Mouse (Mus musculus): ENCODE data around the gene Slc17a7. TPM values are rescaled to one million over a fixed set of nuclear protein-coding genes. Genes with fewer than 3 reads are reported as not detected.

Slc17a7 gene
- total RNA-seq, 2 experiments from 2014 or later: not detected

DNA sequence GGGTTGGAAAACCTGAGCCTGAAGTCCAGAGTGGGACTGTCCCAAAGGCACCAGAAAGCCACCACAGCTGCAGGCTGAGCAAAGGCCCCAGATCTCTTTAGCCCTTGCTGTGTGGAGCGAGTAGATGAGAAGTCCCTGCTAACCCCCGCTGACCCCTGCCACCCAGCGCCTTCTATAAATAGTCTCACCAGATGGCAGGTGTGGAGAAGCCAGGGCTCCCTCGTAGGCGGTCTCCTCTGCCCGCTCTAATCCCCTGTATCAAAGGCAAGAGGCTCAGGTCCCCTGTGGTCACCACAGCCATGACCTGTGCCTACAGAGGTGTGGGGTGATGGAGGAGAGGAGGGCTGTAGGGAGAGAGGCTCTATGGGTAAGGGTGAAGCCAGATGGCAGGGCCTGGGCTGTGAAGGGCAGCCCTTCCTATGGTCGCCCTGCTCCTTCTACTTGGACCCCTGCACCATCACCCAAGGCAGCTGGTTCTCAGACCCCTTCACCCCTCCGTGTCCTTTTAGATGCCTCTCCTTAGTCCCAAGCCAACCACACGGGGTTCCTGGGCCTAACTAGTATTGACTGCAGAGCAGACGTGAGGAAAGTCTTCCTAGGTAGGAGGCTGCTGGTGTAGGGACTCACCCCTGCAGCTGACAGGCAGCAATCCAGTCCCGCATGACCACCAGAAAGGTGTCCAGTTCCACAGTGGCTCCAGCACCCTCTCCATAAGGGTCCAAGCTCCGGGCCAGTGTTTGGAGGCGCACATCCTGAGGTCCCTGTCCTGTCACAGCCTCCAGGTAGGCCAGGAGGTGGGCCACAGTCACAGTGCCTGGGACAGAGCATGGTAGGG, 31.8 kb downstream of the Slc17a7 start:
- no peak for ATAC-seq (ENCODE audit: poor library complexity, severe bottlenecking)

DNA sequence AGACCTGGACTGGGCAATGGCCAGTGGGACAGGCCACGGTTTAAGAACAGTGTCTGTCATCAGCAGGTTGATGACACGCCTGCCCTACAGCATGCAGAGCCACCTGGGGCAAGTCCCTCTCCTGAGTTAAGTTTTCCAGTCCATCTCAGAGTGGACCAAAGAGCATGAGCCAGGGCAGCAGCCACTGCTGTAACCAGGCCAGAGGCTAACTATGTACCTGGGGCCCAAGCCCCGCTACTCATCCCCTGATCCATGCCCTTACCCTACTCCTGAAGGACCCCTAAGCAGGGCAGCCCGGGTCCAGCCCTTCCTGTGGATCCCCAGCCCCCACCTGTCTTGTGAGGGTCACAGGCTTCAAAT, 32.4 kb downstream of the Slc17a7 start:
- no peak for ATAC-seq (ENCODE audit: poor library complexity, severe bottlenecking)

DNA sequence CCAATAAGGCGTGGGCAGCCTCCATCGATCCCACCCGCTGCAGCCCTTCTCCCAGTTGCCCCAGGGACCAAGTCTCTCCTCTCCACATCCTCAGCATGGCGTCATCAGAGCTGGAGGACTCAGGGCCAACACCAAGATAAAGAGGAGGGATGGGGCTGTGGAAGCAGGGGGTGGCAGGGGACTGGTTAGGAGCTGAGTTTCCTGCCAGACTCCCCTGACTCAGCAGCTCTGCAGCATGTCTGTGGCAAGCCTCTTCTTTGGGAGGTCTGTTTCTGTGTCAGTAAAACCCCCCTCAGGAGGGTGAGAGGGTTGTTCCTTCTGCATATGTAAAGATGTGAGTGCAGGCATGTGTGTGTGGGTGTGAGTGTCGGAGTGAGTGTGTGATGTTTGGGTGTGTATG, 33.2 kb downstream of the Slc17a7 start:
- no peak for ATAC-seq (ENCODE audit: poor library complexity, severe bottlenecking)

DNA sequence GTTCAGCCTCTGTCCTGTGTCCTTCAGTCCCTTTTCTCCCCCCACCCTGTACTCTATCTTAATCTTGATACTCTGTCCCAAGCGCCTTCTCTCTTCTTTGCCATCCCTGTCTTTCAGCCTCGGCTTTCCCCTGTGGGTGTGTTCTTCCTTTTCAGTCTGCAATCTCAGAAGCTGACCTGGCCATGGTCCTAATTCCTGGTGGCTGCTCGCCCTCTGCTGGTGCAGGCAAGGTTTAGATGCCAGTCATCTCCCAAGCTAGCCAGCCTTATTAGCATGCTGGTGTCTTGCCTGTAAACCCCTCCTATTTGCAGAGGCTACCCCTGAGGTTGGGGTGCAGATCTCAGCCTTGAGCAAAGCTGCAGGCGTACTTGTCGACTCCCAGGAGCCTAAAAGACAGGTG, 34.7 kb downstream of the Slc17a7 start:
- ATAC-seq (ENCODE audit: poor library complexity, severe bottlenecking): peak; percentile 67; the same call in 1 of the 2 replicates

DNA sequence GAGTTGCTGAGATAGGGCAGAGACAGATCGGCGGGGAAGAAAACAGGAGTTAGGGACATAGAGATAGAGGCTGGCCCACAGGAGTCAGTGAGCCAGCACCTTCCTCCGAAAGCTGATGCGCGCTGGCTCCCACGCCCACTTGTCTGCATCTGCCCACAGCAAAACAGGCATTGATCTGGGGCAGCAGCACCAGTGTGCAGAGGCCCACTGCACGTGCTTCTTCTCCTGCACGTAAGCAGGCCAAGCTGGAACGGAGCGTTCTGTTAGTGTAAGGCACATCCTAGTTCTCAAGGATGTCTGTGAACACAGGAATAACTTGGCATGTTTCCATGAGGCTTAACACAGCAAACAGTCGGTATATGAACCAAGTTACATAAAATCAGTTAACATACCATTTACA, 35.2 kb downstream of the Slc17a7 start:
- no peak for ATAC-seq (ENCODE audit: poor library complexity, severe bottlenecking)

DNA sequence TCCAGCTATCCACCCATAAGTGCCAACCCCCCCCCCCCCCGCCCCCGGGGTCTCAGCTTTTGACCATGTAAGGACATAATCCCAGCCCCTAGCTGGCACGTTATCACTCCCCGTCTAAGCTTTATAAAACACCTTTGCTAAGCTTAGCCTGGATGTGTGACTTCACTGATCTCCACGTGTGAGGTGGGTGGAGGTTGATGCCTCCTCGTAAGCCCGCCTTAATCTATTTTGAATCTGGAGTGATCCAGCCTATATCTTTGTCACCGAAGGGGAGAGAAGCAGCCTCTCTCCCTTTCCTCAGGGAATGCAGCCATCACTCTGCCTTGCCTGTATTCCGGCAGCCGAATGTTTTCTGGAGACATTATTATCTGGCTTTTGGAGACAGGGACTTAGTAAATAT, 38.9 kb downstream of the Slc17a7 start:
- ATAC-seq (ENCODE audit: poor library complexity, severe bottlenecking): no peak

DNA sequence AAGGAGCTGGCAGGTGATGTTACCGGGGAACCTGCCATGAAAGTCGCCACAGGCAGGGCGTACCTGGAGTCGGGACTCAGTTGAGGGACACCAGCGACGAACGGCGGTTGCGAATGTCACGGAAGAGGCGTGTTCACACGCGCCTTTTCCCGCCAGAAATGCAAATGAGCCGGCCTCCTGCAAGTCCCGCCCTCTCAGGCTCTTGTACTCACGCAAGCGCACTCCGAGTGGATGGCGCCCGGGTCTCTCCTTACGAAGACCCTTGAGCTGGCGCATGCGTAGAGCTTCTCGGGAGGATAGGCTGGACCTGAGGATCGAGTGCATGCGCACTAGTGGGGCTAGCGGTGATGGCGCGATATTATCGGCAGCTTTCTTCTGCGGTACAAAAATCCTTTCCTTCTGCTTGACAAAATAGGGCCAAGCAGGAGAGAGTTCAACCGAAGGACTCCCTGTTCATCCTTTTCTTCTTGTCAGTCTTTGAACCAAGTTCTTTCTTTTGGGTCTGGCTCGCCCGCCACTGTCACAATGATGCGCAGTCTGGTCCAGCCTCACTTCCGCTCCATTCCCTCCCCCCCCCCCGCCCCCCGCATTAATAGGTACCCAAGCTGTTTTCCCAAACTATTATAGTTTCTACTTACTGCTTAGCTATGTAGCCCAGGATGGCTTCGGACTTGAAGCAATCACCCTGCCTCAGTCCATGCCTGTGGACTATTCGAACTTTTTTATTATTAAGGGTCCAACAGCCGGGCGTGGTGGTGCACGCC, 40.8 kb downstream of the Slc17a7 start, which contains the start of gene Ccdc155:
Gene Ccdc155, minus strand, starts transcription at position 513 of the 764 bp plus-strand sequence.
- ATAC-seq (ENCODE audit: poor library complexity, severe bottlenecking): peak; percentile 91

DNA sequence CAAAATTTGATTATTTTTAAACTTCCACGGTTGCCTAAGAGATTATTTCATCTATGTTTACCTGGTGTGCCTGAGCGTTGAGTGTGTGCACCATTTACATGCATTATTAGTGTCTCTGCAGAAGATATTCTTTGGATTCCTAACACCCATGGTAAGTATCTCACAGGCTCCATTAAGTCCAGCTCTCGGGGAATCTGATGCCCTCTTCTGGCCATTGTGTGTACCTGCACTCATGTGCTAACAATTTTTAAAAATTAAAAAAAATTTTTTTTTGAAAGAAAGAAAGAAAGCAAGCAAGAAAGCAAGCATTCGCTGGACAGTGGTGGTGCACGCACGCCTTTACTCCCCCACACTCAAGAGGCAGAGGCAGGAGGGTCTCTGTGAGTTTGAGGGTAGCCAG, 44.5 kb downstream of the Slc17a7 start:
- no peak for ATAC-seq (ENCODE audit: poor library complexity, severe bottlenecking)

DNA sequence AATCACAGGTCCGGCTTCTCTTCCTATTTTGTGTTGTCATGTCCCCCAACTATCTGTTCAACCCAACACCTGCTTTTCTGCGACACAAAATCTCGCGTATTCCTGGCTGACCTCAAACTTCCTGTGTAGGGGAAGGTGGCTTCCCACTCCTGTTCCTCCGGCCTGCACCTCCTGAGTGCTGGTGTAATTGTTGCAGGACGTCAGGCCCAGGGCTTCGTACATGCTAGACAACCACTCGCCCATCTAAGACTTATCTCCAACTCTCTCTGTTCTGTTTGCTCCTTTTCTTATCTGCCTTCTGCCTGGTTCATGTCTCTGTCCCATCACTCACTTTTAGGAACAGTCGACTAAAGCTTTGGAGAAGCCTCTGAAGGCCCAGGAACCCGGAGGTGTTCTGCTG, 47.3 kb downstream of the Slc17a7 start:
- no peak for ATAC-seq (ENCODE audit: poor library complexity, severe bottlenecking)

DNA sequence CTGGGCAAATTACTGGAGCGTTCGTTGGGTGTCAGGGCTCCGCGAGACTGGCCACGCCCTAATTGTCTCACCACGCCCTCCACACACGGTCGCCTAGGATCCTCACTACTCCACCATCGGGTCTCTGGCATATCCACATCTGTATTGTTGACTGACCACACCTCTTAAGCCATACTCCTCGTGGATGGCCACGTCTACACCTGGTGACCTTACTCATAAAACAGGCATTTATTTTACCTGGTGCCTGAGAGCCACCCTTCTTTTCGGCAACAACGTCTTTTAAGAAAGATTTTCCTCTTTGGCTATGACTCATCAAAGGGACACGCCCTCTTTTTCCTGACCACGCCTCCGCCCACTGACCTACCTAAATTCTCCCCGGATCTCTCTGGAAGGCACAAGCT, 48.1 kb downstream of the Slc17a7 start, which contains the start of gene Dkkl1:
Gene Dkkl1, minus strand, starts transcription at position 297 of the 401 bp plus-strand sequence.
- ATAC-seq (ENCODE audit: poor library complexity, severe bottlenecking): peak; percentile 66

DNA sequence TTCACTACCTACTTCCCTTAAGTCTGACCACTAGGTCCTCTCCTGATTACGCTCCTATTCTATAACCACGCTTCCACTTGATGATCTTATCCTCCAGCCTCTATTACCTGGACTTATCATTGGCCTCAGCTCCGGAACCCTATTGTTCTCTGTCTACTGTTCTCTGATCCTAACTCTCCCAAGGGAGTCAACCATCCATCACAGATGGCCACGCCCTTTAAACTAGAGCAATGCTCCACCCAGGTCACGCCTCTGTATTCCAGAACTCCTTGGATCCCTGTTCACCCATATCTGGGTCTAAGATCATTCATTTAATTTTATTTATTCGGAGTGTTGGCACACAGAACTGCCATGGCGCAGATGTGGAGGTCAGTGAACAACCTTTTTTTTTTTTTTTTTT, 48.6 kb downstream of the Slc17a7 start:
- 0 out of 2 replicates have a peak, but pooled peaks have one; percentile 7 for ATAC-seq (ENCODE audit: poor library complexity, severe bottlenecking)

DNA sequence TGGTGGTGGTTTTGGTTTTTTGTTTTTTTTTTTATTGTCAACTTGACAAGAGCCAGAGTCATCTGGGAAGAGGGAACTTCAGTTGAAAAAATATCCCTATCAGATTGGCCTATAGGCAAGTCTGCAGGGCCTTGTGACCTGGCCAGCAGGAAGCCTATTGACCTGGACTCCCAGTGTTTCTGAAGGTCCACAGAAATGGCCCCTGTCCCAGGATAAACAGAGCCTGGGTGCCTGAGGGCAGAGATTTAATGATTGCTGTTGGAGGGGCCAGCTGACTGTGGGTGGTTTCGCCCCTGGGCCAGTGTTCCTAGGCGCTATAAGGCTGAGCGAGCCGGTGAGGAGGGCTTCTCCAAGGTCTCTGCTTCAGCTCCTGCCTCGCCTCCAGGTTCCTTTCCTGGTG, 50.0 kb downstream of the Slc17a7 start:
- ATAC-seq (ENCODE audit: poor library complexity, severe bottlenecking): no peak

DNA sequence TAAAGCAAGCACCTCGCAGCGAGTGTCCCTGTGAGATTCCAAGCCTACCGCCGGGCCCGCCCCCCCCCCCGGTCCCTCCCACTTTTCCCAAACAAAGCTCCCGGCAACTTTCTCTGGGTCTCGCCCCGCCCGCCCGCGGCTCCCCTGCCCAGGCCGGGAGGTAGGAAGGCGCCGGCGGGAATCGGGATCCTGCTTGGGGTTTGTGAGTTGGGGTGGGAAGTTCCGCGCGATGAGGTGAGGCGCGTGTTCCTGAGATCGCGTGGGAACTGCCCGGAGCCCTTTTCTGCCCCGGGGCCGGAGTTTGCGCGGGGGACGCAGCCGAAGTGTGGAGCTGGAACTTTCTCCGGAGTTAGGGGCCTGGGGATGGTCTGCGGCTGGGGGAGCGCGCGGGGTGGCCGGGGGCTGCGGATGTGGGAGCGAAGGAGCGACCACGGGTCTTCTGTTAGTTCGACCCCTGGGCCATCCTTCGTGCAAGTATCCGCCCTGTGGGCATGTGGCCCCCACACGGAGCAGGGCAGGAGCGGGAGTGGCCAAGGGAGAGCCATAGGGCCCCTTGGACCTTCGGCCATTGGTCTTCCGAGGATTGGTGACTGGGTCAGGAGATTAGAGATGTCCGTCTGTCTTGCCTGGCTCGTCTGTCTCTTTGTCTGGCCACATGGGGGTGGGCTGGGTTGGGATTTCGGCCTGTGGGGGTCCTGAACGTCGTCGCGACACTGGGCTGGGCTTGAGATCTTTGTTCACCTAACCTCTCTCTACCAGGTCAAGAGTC, 52.1 kb downstream of the Slc17a7 start, which contains the start of gene Tead2:
Gene Tead2, plus strand, starts transcription at position 81 of the 769 bp plus-strand sequence.
- no peak for ATAC-seq (ENCODE audit: poor library complexity, severe bottlenecking)

DNA sequence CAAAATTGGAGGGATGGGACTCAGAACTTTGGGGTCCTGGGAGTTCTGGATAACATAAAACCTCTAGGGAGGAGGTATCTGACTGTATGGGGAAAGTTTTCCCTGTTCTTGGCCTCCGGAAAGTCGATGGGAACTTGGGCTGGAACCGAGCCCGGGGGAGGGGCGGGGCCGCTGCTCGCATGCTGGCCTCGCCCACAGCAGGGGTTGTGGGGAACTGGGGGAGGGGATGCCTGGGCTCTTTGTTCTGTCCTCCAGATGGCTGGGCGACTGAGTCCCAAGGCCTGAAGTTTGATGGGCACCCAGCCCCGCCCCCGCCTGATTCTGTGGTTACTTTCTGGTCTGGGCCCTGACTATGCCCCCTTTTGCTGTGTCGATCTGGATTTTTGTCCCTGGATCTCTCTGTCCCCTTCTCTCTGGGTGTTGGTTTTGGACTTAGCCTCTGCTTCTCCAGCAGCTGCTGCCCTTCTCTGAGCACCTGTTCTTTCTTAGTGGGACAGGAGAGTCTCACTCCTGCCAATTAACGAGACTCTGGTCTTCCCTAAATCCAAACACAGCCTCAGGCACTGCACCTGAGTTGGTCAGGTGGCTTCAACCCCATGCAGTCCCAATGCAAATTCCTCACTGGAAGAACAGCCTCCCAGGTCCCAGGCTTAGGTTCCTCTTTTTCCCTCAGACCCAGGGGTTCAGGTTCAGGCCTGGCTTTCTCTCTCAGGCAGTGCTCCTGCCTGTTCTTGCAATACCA, 52.9 kb downstream of the Slc17a7 start:
- ATAC-seq (ENCODE audit: poor library complexity, severe bottlenecking): no peak

DNA sequence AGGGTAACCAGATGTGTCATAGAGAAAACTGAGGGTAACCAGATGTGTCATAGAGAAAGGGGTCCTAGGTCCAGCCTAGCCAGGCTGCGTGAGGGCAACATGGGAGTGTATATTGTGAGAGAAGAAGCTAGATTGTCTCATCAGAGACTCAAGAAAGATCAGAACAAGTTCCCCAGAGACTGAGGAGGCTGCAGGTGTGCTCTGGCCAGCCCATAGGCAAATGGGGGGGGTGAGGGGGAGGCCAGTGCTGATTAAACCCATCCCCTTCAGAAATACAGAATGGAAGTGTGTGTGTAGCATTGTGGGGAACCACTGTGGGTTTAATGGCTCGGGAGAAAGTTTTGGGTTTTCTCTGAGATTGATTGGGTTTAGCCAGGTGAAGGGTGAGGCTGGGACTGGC, 57.9 kb downstream of the Slc17a7 start:
- no peak for ATAC-seq (ENCODE audit: poor library complexity, severe bottlenecking)

DNA sequence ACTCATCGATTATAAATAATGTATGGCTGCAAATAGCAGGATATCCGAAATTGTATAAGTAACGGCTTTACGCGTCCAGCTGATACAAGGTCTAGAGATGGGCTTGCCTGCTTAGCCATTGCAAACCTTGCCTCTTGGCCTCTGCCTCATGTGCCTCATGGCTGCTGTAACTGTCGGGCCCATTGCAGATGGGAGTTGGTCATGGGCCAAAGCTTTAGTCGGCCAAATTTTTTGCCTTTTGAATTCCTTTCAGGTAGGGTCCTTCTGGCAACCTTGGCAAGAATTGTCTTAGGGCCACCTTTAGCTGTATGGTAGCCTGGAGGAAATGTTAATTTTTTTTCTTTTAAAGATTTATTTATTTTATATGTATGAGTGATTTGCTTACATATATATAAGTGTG, 61.1 kb downstream of the Slc17a7 start:
- no peak for ATAC-seq (ENCODE audit: poor library complexity, severe bottlenecking)
